Mouse (Mus musculus) spleen, postnatal 36 days (tissue): ENCODE data around the gene Plac9a.
"Not testable (repeated sequence)": the region's sequence is repeated elsewhere in the genome, so short reads cannot be mapped to it uniquely, and the experiment has no call there.

Source experiments
- DNase-seq, 2 experiments: peaks; one replicate each; pipeline ENCODE4 v3.0.0; 2022; ENCODE audit warnings: low spot score in 2 of 2, mixed read lengths in 1 of 2

The Plac9a gene

GRCm38 (mm10) chr14:25903000-25903399, at the start of gene Plac9a:
Plac9a (minus strand) TSS chr14:25903100.
- DNase-seq = not testable (repeated sequence)

- DNase-seq = not testable (repeated sequence)
Observed at GRCm38 (mm10) chr14:25938004-25938403, 35.1 kb upstream of the Plac9a start, which contains the start of gene Cphx1. Cphx1 (plus strand) TSS chr14:25938304.

GRCm38 (mm10) chr14:25936867-25937630, 34.1 kb upstream of the Plac9a start:
- not testable (repeated sequence) for DNase-seq

- not testable (repeated sequence) for DNase-seq
Observed at GRCm38 (mm10) chr14:25927562-25927881, 24.6 kb upstream of the Plac9a start, which contains the start of gene Tmem254a. Tmem254a (minus strand) TSS chr14:25927672.

- not testable (repeated sequence) for DNase-seq
Observed at GRCm38 (mm10) chr14:25926814-25927561, 24.1 kb upstream of the Plac9a start.

GRCm38 (mm10) chr14:25918427-25919170, 15.7 kb upstream of the Plac9a start:
- not testable (repeated sequence) for DNase-seq

GRCm38 (mm10) chr14:25908976-25909375, 6.1 kb upstream of the Plac9a start:
- DNase-seq = not testable (repeated sequence)

GRCm38 (mm10) chr14:25907272-25907671, 4.4 kb upstream of the Plac9a start:
- not testable (repeated sequence) for DNase-seq

GRCm38 (mm10) chr14:25905243-25905642, 2.3 kb upstream of the Plac9a start:
- not testable (repeated sequence) for DNase-seq

- DNase-seq = not testable (repeated sequence)
Observed at GRCm38 (mm10) chr14:25895686-25896085, 7.2 kb downstream of the Plac9a start.

- DNase-seq = not testable (repeated sequence)
Observed at GRCm38 (mm10) chr14:25894566-25894965, 8.3 kb downstream of the Plac9a start.

GRCm38 (mm10) chr14:25885886-25886285, 17.0 kb downstream of the Plac9a start:
- not testable (repeated sequence) for DNase-seq

- DNase-seq = not testable (repeated sequence)
Observed at GRCm38 (mm10) chr14:25881769-25882168, 21.1 kb downstream of the Plac9a start.

- not testable (repeated sequence) for DNase-seq
Observed at GRCm38 (mm10) chr14:25876640-25877039, 26.3 kb downstream of the Plac9a start.

- no peak for DNase-seq
Observed at GRCm38 (mm10) chr14:25872461-25873415, 30.2 kb downstream of the Plac9a start.

- no peak for DNase-seq
Observed at GRCm38 (mm10) chr14:25869135-25869878, 33.6 kb downstream of the Plac9a start.

GRCm38 (mm10) chr14:25868706-25869105, 34.2 kb downstream of the Plac9a start:
- DNase-seq = no peak

GRCm38 (mm10) chr14:25867834-25868233, 35.1 kb downstream of the Plac9a start:
- no peak for DNase-seq

GRCm38 (mm10) chr14:25866832-25867231, 36.1 kb downstream of the Plac9a start:
- DNase-seq = no peak

GRCm38 (mm10) chr14:25866384-25866783, 36.5 kb downstream of the Plac9a start:
- DNase-seq = no peak
